Mouse (Mus musculus) limb, embryonic 13.5 days (tissue): ENCODE data around the gene BC030499. TPM values are rescaled to one million over a fixed set of nuclear protein-coding genes. Genes with fewer than 3 reads are reported as not detected.

Experiments
- ATAC-seq: fragments of 200-750 bp; cut with Nextera tagmentation; 2 replicates; pipeline ENCODE4 v1.8.0; 2017; ENCODE audit warnings: low read depth, moderate number of reproducible peaks, moderate TSS enrichment; ENCODE audit not compliant: low FRiP score
- H3K27ac ChIP-seq: fragments of 300-500 bp; sonication (generic); 2 replicates; pipeline ENCODE4 v1.5.1; 2015; ENCODE audit warnings: inconsistent platforms, mild to moderate bottlenecking, moderate library complexity
- H3K27me3 ChIP-seq: fragments of 300-500 bp; sonication (generic); 2 replicates; pipeline ENCODE4 v1.6.1; 2015; ENCODE audit warnings: mild to moderate bottlenecking, inconsistent platforms
- H3K36me3 ChIP-seq: fragments of 300-500 bp; sonication (generic); 2 replicates; pipeline ENCODE4 v1.6.1; 2015; ENCODE audit warnings: inconsistent platforms, mild to moderate bottlenecking, moderate library complexity
- H3K4me1 ChIP-seq: fragments of 300-500 bp; sonication (generic); 2 replicates; pipeline ENCODE4 v1.6.1; 2015; ENCODE audit warnings: inconsistent platforms
- H3K4me2 ChIP-seq: fragments of 300-500 bp; sonication (generic); replicated peaks from 2 replicates; pipeline ENCODE4 v1.6.1; 2015; ENCODE audit warnings: inconsistent platforms, mild to moderate bottlenecking, moderate library complexity
- H3K4me3 ChIP-seq: fragments of 300-500 bp; sonication (generic); 2 replicates; pipeline ENCODE4 v1.5.1; 2015; ENCODE audit warnings: moderate library complexity, mild to moderate bottlenecking, inconsistent platforms
- H3K9ac ChIP-seq: fragments of 300-500 bp; sonication (generic); 2 replicates; pipeline ENCODE4 v1.6.1; 2015; ENCODE audit warnings: mild to moderate bottlenecking, inconsistent platforms
- H3K9me3 ChIP-seq: fragments of 300-500 bp; sonication (generic); 2 replicates; pipeline ENCODE4 v1.6.1; 2016; ENCODE audit warnings: inconsistent platforms
- WGBS: fragments of 180-500 bp; shearing (Covaris S2); methylation state at CpG from one replicate; pipeline ENCODE4 v1.1.7; 2015; 5-methylcytosine and 5-hydroxymethylcytosine counted together
- polyA plus RNA-seq: library from polyadenylated mRNA; unstranded; fragments of >200 nt; fragmentation: Nextera tagmentation; extraction: Ambion mirVana; gene quantifications from 2 replicates; pipeline ENCODE4 v1.2.1, GENCODE M21; 2015

BC030499 gene
- 0.11 and 0.56 TPM in 2 replicates for polyA plus RNA-seq

DNA sequence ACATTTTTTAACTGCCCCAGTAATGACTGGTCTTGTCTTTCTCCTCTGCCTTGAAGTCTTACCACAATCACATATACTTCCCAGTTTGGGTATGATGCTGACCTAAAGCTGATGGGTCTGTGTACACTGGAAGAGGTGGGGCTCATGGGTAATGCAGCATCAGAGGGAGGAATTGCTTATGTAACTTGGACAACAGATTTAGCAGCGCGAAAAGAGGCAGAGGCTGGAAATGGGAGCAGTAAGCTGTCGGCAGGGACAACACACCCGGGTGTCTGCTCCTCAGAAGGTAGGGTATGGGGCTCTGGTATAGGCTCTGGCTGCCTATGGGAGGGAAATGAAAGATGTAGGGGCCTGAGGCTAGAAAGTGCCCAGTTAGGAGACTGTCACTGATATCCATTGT, at the start of gene BC030499:
Gene BC030499, plus strand, starts transcription at position 188 of the 400 bp plus-strand sequence.
- no peaks in the 10 kb centered on the region for H3K9me3 ChIP-seq
- no peak within 1 kb of the TSS for H3K9ac ChIP-seq
- no peak for ATAC-seq
- H3K4me3 ChIP-seq: no peak within 1 kb of the TSS
- H3K4me2 ChIP-seq: no peak within 1 kb of the TSS
- no peak within 1 kb of the TSS for H3K27ac ChIP-seq
- no peaks in the 10 kb centered on the region for H3K27me3 ChIP-seq
- WGBS: 88% methylated on average over 4 of the region's 4 CpGs
- H3K4me1 ChIP-seq: no peaks in the 10 kb centered on the region
- peaks cover 70% of the 10 kb centered on the region for H3K36me3 ChIP-seq

DNA sequence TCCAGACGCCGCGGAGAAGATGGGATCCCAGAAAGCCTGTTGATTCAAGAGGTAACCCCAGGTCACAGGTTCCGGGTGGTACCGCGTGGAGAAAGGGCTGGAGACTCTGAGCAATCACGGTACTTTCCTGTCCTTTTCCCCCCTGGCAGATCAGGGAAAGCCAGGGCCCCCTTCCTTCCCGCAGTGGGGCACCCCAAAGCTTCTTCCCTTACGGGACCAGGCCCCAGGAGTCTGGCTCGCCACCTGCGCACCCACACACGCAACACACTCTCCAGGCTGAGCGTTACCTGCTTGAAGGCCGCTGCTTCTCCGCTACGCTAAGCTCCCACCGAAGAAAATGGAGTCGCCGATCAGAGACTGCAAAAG, 45.4 kb upstream of the BC030499 start:
- peak overlapping the region; percentile 71 for H3K4me2 ChIP-seq
- H3K9ac ChIP-seq: peak overlapping the region; percentile 93
- peak overlapping the region; percentile 98 for H3K4me3 ChIP-seq
- peaks cover 32% of the 10 kb centered on the region for H3K4me1 ChIP-seq
- H3K36me3 ChIP-seq: peaks cover 15% of the 10 kb centered on the region
- ATAC-seq: no peak
- no peaks in the 10 kb centered on the region for H3K27me3 ChIP-seq
- no peaks in the 10 kb centered on the region for H3K9me3 ChIP-seq
- WGBS: under 1% methylated on average over 19 of the region's 19 CpGs
- peak overlapping the region; percentile 86; the same call in 1 of the 2 replicates for H3K27ac ChIP-seq

DNA sequence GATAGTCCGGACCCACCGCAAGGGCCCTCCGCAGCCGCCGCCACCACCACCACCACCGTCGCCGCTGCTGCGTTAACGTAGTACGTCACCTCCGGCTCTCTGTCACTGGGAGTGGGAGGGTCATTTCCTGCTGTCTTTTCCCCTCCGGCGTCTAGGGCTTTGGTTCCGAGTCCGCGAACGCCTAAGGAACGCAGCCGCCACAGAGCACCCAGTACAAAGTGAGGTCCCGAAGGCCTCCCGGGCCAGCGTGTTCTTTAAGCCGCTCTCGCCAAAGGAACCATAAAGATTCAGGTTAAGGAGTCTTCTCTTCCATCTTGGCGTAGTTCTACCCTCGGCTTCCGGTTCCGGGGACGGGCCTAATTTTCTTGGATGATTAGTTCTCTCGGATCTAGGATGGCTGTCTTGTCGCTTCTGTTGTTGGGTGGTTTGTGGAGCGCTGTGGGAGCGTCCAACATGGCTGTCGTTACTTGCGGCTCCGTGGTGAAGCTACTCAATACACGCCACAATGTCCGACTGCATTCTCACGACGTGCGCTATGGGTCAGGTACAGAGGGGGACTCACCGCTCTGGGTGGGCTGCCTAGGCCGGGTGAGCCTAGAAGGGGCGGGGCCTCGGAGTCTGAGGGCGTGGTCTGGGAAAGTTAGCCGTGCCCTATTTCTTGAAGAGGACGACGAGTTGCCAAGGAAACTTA, 44.9 kb upstream of the BC030499 start, which contains the start of the genes Sdf2 and Supt6:
Gene Sdf2, plus strand, starts transcription at position 120 of the 691 bp plus-strand sequence.
Gene Supt6, minus strand, starts transcription at position 361 of the 691 bp plus-strand sequence.
- Histone ChIP-seq H3K27me3 (no peaks in the 10 kb centered on the region), H3K9me3 (no peaks in the 10 kb centered on the region), H3K4me3 (peak within 1 kb of the TSS; percentile 98), H3K4me2 (peak within 1 kb of the TSS; percentile 71), H3K36me3 (peaks cover 11% of the 10 kb centered on the region), H3K27ac (peak within 1 kb of the TSS; percentile 86), H3K9ac (peak within 1 kb of the TSS; percentile 93), H3K4me1 (peaks cover 32% of the 10 kb centered on the region)
- WGBS: under 1% methylated on average over 50 of the region's 50 CpGs
- ATAC-seq: peak; percentile 93

DNA sequence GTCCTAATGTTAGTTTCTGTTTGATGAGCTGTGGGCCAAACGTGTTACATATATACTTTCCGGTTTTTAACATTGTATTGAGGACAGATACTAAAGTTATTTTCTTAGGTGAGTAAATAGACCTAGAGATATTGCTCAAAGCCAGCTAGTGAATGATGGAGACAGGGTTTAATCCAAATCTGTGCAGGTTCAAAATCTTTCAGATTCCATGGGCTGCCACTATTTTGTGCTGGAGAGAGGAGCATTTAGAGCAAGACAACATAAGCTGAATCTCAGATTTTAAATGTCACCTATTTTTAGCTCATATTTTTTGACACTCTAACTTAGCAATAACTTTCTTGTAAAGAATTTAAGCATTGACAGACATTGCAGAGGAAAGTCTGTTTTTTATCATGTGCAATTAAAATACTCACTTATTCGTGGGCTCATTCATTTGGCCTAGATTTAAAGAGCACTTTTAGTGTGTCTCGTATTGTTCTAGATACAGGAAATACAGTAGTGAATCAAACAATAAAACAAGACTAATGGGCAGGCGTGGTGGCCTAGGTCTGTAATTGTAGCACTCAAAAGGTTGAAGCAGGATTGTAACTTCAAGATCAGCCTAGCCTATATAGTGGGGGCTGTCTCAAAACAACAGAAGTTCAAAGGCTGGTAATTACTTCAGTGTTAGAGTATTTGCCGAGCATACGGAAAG, 44.2 kb upstream of the BC030499 start:
- H3K27ac ChIP-seq: no peak overlapping the region; the same call in 1 of the 2 replicates

DNA sequence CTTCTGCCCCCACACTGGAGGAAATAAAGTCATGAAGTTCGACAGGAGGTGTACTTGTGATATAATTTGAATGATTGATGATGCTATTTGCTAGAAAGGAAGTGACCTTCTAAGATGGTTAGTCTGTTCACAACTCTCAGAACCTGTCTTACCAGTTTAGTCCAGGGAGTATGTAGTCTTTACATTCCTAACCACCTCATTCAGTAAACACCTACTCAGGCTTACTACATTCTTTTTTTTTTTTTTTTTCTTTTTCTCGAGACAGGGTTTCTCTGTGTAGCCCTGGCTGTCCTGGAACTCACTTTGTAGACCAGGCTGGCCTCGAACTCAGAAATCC, 43.7 kb upstream of the BC030499 start:
- 0 out of 2 replicates have a peak overlapping the region, but pooled peaks have one; percentile 93 for H3K9ac ChIP-seq

More for the DNA sequence above, 44.2 kb upstream of the BC030499 start:
- ATAC-seq: no peak
- Histone ChIP-seq H3K27me3 (no peaks in the 10 kb centered on the region), H3K9me3 (no peaks in the 10 kb centered on the region), H3K4me2 (peak overlapping the region; percentile 71), H3K9ac (peak overlapping the region; percentile 93; the same call in 1 of the 2 replicates), H3K4me1 (peaks cover 32% of the 10 kb centered on the region), H3K36me3 (peaks cover 15% of the 10 kb centered on the region), H3K4me3 (peak overlapping the region; percentile 98)
- WGBS: 34% methylated on average over 7 of the region's 7 CpGs

DNA sequence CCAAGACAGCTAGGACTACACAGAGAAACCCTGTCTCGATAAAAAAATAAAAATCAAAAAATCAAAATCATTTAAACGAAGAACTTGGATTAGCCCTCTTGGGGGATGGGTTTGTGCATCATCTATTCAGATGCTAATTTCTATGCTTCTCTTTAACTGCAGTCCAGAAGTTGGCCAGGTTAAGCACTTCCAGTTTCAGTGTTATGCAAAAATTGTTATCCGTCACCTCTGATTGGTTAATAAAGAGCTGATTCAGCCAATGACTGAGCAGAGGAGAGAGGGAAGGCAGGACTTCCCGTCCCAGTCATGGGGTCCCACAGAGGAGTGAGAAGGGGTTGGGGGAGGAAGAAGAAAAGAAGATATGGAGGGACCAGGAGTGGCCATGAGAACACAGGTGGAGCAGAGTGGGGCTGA, 42.9 kb upstream of the BC030499 start:
- peaks cover 20% of the 10 kb centered on the region for H3K36me3 ChIP-seq
- WGBS: 69% methylated on average over 4 of the region's 4 CpGs
- peaks cover 32% of the 10 kb centered on the region for H3K4me1 ChIP-seq
- H3K4me2 ChIP-seq: peak overlapping the region; percentile 71; the same call in 1 of the 2 replicates
- H3K9me3 ChIP-seq: no peaks in the 10 kb centered on the region
- no peak for ATAC-seq
- H3K27me3 ChIP-seq: no peaks in the 10 kb centered on the region
- H3K9ac ChIP-seq: no peak overlapping the region
- no peak overlapping the region for H3K27ac ChIP-seq
- H3K4me3 ChIP-seq: no peak overlapping the region

More for the DNA sequence above, 43.7 kb upstream of the BC030499 start:
- no peak for ATAC-seq
- Histone ChIP-seq H3K4me2 (peak overlapping the region; percentile 71), H3K27me3 (no peaks in the 10 kb centered on the region), H3K4me1 (peaks cover 32% of the 10 kb centered on the region), H3K9me3 (no peaks in the 10 kb centered on the region), H3K27ac (no peak overlapping the region), H3K4me3 (peak overlapping the region; percentile 98), H3K36me3 (peaks cover 19% of the 10 kb centered on the region)
- WGBS: 58% methylated on average over 3 of the region's 3 CpGs

DNA sequence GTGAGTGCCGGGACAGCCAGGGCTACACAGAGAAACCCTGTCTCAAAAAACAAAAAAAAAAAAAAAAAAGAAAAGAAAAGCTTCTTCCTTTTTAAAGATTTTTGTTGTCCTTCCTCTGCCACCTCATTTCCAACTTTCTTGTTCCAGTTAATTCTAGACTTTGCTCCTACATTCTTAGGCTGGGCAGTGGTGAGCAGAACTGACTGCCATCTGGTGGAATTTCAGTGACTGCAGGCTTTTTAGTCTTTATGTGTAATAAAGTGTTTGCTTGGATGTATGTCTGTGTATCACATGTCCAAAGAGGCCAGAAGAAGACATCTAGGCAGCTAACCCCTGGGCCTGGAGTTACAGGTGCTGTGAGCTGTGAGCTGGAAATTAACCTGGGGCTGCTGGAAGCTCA, 34.0 kb upstream of the BC030499 start:
- Histone ChIP-seq H3K4me1 (no peaks in the 10 kb centered on the region), H3K4me2 (no peak overlapping the region), H3K36me3 (peaks cover 31% of the 10 kb centered on the region), H3K27ac (no peak overlapping the region), H3K9me3 (no peaks in the 10 kb centered on the region), H3K9ac (no peak overlapping the region), H3K27me3 (peaks cover 15% of the 10 kb centered on the region), H3K4me3 (no peak overlapping the region)
- 89% methylated on average over 1 of the region's 1 CpGs for WGBS
- no peak for ATAC-seq

DNA sequence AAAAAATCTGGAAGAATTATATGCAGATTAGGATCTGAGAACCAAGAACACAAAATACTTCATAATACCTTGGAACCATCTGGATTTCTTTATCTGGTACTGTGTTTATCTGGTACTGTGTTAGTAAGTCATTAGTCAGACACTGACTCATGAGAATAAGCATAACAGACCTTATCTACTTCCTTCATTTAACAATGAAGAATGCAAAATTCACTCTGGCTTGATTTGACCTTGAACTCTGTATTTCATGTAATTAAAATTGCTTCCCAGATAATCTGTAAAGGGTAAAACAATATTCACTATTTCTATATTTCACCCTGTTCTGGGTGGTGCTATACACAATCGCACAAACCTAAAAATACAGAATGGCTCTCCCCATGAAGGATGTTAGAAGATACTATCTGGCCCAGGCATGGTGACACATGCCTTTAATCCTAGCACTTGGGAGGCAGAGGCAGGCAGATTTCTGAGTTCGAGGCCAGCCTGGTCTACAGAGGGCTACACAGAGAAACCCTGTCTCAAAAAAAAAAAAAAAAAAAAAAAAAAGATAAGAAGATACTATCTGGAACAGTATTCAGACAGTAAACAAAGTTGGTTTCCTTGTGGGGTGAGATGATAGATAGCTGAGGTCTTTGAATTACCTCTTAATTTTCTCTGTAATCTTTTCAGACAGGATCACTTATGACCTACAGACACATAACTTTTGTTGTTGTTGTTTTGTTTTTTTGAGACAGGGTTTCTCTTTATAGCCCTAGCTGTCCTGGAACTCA, 30.0 kb upstream of the BC030499 start:
- Histone ChIP-seq H3K4me3 (peak overlapping the region; percentile 83), H3K9me3 (no peaks in the 10 kb centered on the region), H3K4me2 (peak overlapping the region; percentile 81), H3K9ac (no peak overlapping the region; the same call in 1 of the 2 replicates), H3K4me1 (peaks cover 11% of the 10 kb centered on the region), H3K36me3 (peaks cover 30% of the 10 kb centered on the region), H3K27me3 (peaks cover 15% of the 10 kb centered on the region), H3K27ac (no peak overlapping the region)
- ATAC-seq: no peak
- 97% methylated on average over 2 of the region's 2 CpGs for WGBS

DNA sequence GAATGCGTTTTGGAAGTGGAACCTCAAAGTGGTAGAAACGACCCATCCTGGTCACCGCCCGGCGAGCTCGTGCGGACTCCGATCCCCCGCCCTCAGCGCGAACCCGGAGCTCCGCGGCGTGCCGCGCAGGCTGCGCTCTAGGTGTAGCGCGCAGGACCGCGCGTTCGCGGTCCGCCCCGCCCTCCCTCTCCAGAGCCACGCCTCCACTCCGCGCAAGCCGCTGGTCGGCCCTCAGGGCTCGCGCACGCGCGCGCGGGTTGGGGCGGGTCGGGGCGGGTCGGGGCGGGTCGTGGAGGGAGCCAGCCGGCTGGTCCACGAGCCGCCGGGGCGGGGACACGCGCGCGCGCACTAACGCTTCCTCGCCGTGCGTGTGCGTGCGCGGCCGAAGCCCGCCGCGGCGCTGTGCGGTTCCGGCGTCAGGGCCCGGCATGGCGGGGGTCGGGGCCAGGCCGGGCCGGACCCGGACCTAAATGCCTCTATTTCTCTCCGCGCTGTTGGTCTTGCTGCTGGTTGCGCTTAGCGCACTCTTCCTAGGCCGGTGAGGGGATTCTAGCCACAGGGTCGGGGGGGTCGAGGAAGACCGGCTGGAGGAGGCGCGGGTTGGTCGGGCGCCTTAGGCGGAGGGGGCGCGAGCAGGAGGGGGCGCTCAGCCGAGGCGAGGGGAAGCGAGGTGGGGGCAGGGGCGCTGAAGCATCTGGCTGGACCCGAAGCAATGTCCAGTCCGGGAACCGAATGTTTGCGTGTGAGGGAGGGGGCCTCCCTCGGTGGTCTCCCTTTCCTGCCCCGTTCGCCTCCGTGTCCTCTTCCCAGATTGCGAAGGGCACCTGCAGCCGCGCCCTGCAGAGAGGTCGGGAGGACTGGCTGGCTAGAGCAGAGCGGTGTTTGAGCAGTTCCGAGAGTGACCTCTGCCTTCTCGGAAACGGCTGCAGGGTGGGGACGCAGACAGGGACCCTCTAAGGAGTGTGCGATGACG, 29.0 kb upstream of the BC030499 start, which contains the start of gene 2610507B11Rik:
Gene 2610507B11Rik, plus strand, starts transcription at position 373 of the 973 bp plus-strand sequence.
- peak; percentile 96 for ATAC-seq
- under 1% methylated on average over 107 of the region's 115 CpGs for WGBS

DNA sequence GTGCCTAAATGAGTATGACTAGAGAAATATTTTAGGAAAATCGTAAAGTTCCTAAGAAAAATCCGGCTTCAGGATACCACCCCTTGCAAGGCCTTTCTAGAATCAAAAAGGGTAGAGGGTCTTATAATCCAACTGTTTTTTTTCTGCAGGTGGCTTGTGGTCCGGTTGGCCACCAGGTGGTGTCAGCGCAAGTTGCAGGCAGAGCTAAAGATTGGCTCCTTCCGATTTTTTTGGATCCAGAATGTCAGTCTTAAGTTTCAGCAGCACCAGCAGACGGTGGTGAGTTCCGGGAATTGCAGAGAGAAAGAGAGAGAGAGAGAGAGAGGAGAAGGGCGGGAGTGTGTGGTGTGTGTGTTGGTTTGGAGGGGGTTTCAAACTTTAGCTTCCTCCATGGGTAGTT, 28.1 kb upstream of the BC030499 start:
- Histone ChIP-seq H3K27ac (no peak overlapping the region; the same call in 1 of the 2 replicates), H3K36me3 (peaks cover 42% of the 10 kb centered on the region), H3K4me3 (peak overlapping the region; percentile 83), H3K4me2 (peak overlapping the region; percentile 81), H3K4me1 (peaks cover 11% of the 10 kb centered on the region), H3K9me3 (no peaks in the 10 kb centered on the region), H3K9ac (peak overlapping the region; percentile 87), H3K27me3 (peaks cover 15% of the 10 kb centered on the region)
- ATAC-seq: no peak
- 3% methylated on average over 8 of the region's 8 CpGs for WGBS

More for the DNA sequence above, 29.0 kb upstream of the BC030499 start, which contains the start of gene 2610507B11Rik:
- H3K36me3 ChIP-seq: peaks cover 33% of the 10 kb centered on the region
- peaks cover 11% of the 10 kb centered on the region for H3K4me1 ChIP-seq
- H3K4me2 ChIP-seq: peak within 1 kb of the TSS; percentile 81
- H3K27ac ChIP-seq: peak within 1 kb of the TSS; percentile 63
- H3K9ac ChIP-seq: peak within 1 kb of the TSS; percentile 87
- H3K9me3 ChIP-seq: no peaks in the 10 kb centered on the region
- H3K4me3 ChIP-seq: peak within 1 kb of the TSS; percentile 83
- H3K27me3 ChIP-seq: peaks cover 15% of the 10 kb centered on the region

DNA sequence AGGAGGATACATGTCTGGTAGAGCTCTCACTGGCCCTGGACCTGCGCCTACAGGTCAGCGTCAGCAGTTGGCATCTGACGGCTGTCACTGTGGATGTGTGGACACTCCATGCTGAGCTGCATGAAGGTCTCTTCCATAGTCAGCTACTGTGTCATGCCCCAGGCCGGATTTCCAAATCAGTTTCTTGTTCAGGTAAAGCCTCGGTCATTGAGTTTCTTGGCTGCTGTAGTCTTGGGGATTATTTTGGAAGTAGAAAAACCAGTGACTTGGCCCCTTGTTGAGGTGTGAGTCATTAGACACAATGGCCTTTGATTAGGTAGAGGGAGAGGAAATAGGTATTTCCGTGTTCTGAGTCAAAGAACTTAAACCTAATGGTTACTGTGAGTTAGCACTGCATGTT, 25.1 kb upstream of the BC030499 start:
- Histone ChIP-seq H3K9me3 (no peaks in the 10 kb centered on the region), H3K4me2 (no peak overlapping the region), H3K4me1 (peaks cover 11% of the 10 kb centered on the region), H3K4me3 (no peak overlapping the region), H3K27me3 (peaks cover 2% of the 10 kb centered on the region; the same call in 1 of the 2 replicates), H3K9ac (no peak overlapping the region), H3K27ac (no peak overlapping the region), H3K36me3 (peaks cover 69% of the 10 kb centered on the region)
- ATAC-seq: no peak
- whole genome bisulfite sequencing: 91% methylated on average over 6 of the region's 6 CpGs
